Mouse (Mus musculus) midbrain, embryonic 11.5 days (tissue): ENCODE data around the gene Mavs. TPM values are rescaled to one million over a fixed set of nuclear protein-coding genes. Genes with fewer than 3 reads are reported as not detected.

Experiments used
- ATAC-seq: fragments of 200-750 bp; cut with Nextera tagmentation; 2 replicates; pipeline ENCODE4 v1.8.0; 2017; ENCODE audit warnings: moderate TSS enrichment, moderate library complexity; ENCODE audit not compliant: low FRiP score
- DNase-seq: peaks from one replicate; pipeline ENCODE4 v3.0.0; 2015; ENCODE audit warnings: low spot score; ENCODE audit errors: missing footprints
- H3K27ac ChIP-seq: fragments of 300-500 bp; sonication (generic); 2 replicates; pipeline ENCODE4 v1.5.1; 2014; ENCODE audit warnings: low read depth, low read length
- H3K27me3 ChIP-seq: fragments of 300-500 bp; sonication (generic); 2 replicates; pipeline ENCODE4 v1.6.1; 2014; ENCODE audit warnings: mild to moderate bottlenecking, low read length, moderate library complexity, mixed read lengths; ENCODE audit not compliant: control insufficient read depth, insufficient read depth
- H3K36me3 ChIP-seq: fragments of 300-500 bp; sonication (generic); 2 replicates; pipeline ENCODE4 v1.6.1; 2014; ENCODE audit warnings: mild to moderate bottlenecking, low read length, moderate library complexity, mixed read lengths; ENCODE audit not compliant: control insufficient read depth, insufficient read depth
- H3K4me1 ChIP-seq: fragments of 300-500 bp; sonication (generic); 2 replicates; pipeline ENCODE4 v1.6.1; 2014; ENCODE audit warnings: low read length; ENCODE audit not compliant: control insufficient read depth, insufficient read depth
- H3K4me2 ChIP-seq: fragments of 300-500 bp; sonication (generic); 2 replicates; pipeline ENCODE4 v1.6.1; 2014; ENCODE audit warnings: mild to moderate bottlenecking, moderate library complexity
- H3K4me3 ChIP-seq: fragments of 300-500 bp; sonication (generic); 2 replicates; pipeline ENCODE4 v1.5.1; 2014; ENCODE audit warnings: low read depth, low read length
- H3K9ac ChIP-seq: fragments of 300-500 bp; sonication (generic); 2 replicates; pipeline ENCODE4 v1.6.1; 2014; ENCODE audit warnings: low read length
- H3K9me3 ChIP-seq: fragments of 300-500 bp; sonication (generic); 2 replicates; pipeline ENCODE4 v1.6.1; 2016; ENCODE audit warnings: low read length; ENCODE audit not compliant: control insufficient read depth
- WGBS: fragments of 180-500 bp; shearing (Covaris S2); extraction: QIAGEN DNeasy Blood & Tissue Kit; methylation state at CpG from one replicate; pipeline ENCODE4 v1.1.7; 2014; 5-methylcytosine and 5-hydroxymethylcytosine counted together
- polyA plus RNA-seq: library from polyadenylated mRNA; unstranded; fragments of >200 nt; fragmentation: Nextera tagmentation; extraction: Ambion mirVana; gene quantifications from 2 replicates; pipeline ENCODE4 v1.2.1, GENCODE M21; 2014

Mavs gene
- polyA plus RNA-seq, 1 experiment from 2014 or later, result 13.3 TPM

DNA sequence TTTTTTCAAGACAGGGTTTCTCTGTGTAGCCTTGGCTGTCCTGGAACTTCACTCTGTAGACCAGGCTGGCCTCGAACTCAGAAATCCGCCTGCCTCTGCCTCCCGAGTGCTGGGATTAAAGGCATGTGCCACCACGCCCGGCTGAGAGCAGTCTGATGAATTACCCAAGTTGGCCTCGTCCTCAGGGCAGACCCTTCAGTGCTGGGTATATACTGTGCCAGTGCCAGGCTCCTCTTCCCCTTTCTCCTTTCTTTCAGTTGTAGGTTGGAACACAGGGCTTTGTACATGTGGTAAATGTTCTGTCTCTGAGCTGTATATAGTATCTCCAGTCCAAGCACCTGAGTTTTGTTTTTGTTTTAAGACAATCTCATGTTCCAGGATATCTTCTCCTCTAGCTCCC lies 30.2 kb downstream of the Mavs start:
- H3K4me3 ChIP-seq, result peak overlapping the region; percentile 91; the same call in 1 of the 2 replicates
- H3K4me1 ChIP-seq, result peaks cover 16% of the 10 kb centered on the region
- no peaks in the 10 kb centered on the region for H3K9me3 ChIP-seq
- ATAC-seq (no peak), DNase-seq (no peak)
- no peaks in the 10 kb centered on the region for H3K36me3 ChIP-seq
- peak overlapping the region; percentile 65 for H3K4me2 ChIP-seq
- H3K27ac ChIP-seq, result no peak overlapping the region
- 81% methylated on average over 6 of the region's 6 CpGs for WGBS
- no peak overlapping the region for H3K9ac ChIP-seq
- no peaks in the 10 kb centered on the region for H3K27me3 ChIP-seq

DNA sequence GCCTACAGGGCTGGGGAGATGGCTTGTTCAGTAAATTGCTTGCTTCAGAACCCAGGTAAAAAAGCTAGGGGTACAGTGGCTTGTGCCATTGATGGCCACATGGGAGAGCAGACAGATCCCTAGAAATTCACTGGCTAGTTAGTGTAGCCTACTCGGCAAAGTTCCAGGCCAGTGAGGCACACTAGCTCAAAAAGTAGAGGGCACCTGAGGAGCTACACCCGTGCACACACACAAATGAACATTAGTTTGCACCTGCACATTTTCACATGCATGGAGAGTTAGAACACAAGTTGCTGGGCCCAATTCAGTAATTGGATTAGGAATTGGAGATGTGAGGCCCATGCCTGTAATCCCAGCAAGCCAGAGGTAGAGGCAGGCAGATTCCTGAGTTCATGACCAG lies 31.2 kb downstream of the Mavs start:
- DNase-seq (no peak), ATAC-seq (no peak)
- H3K4me2 ChIP-seq, result no peak overlapping the region
- H3K9me3 ChIP-seq, result no peaks in the 10 kb centered on the region
- H3K27me3 ChIP-seq, result no peaks in the 10 kb centered on the region
- H3K9ac ChIP-seq, result no peak overlapping the region; the same call in 1 of the 2 replicates
- no peak overlapping the region for H3K4me3 ChIP-seq
- 80% methylated on average over 2 of the region's 2 CpGs for WGBS
- H3K36me3 ChIP-seq, result no peaks in the 10 kb centered on the region
- no peak overlapping the region for H3K27ac ChIP-seq
- H3K4me1 ChIP-seq, result peaks cover 16% of the 10 kb centered on the region

- no peak for ATAC-seq
- no peak overlapping the region for H3K9ac ChIP-seq
- DNase-seq, result peak; percentile 41
- H3K9me3 ChIP-seq, result no peaks in the 10 kb centered on the region
- H3K27me3 ChIP-seq, result no peaks in the 10 kb centered on the region
- no peak overlapping the region for H3K4me2 ChIP-seq
- WGBS, result 98% methylated on average over 3 of the region's 3 CpGs
- no peak overlapping the region for H3K4me3 ChIP-seq
- H3K4me1 ChIP-seq, result no peaks in the 10 kb centered on the region
- H3K27ac ChIP-seq, result no peak overlapping the region
- peaks cover 17% of the 10 kb centered on the region for H3K36me3 ChIP-seq
Observed at GRCm38 (mm10) chr2:131275493-131275892, 41.6 kb downstream of the Mavs start.

DNA sequence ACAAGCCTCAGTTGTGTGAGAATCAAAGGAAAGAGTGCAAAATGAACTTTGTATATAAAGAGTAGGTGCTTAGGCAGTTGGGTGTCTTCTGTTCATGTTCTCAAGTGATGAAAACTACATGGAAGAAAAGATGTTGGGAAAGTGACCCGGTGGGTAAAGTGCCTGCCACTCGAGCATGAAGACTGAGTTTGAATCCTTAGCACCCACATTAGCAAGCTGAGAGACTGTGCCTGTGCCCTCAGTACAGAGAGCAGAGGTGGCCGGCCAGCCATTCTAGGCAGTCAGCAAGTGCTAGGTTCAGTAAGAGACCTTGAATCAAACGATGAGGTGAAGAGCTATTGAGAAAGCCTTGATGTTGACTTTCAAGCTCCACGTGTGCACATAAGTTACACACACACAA lies 42.9 kb downstream of the Mavs start:
- H3K4me1 ChIP-seq, result no peaks in the 10 kb centered on the region

GRCm38 (mm10) chr2:131281596-131281995 lies 47.7 kb downstream of the Mavs start:
- no peak for ATAC-seq
- H3K4me3 ChIP-seq, result no peak overlapping the region
- H3K27ac ChIP-seq, result no peak overlapping the region
- no peak overlapping the region for H3K9ac ChIP-seq
- H3K27me3 ChIP-seq, result no peaks in the 10 kb centered on the region
- no peaks in the 10 kb centered on the region for H3K4me1 ChIP-seq
- WGBS, result 84% methylated on average over 1 of the region's 1 CpGs
- H3K4me2 ChIP-seq, result no peak overlapping the region
- peak; percentile 73 for DNase-seq
- no peaks in the 10 kb centered on the region for H3K9me3 ChIP-seq
- peaks cover 8% of the 10 kb centered on the region; the same call in 1 of the 2 replicates for H3K36me3 ChIP-seq

More for the DNA sequence above, 42.9 kb downstream of the Mavs start:
- Histone ChIP-seq H3K27ac (no peak overlapping the region), H3K9ac (no peak overlapping the region), H3K4me2 (no peak overlapping the region), H3K4me3 (no peak overlapping the region), H3K9me3 (no peaks in the 10 kb centered on the region), H3K27me3 (no peaks in the 10 kb centered on the region), H3K36me3 (peaks cover 19% of the 10 kb centered on the region)
- DNase-seq (peak; percentile 68), ATAC-seq (no peak)
- 92% methylated on average over 5 of the region's 5 CpGs for WGBS

GRCm38 (mm10) chr2:131286276-131286675 lies 52.4 kb downstream of the Mavs start:
- no peak overlapping the region for H3K9ac ChIP-seq
- no peaks in the 10 kb centered on the region for H3K27me3 ChIP-seq
- no peaks in the 10 kb centered on the region for H3K9me3 ChIP-seq
- H3K4me1 ChIP-seq, result no peaks in the 10 kb centered on the region
- H3K36me3 ChIP-seq, result peaks cover 13% of the 10 kb centered on the region
- WGBS, result 92% methylated on average over 1 of the region's 1 CpGs
- no peak overlapping the region for H3K27ac ChIP-seq
- DNase-seq (no peak), ATAC-seq (no peak)
- no peak overlapping the region for H3K4me2 ChIP-seq
- H3K4me3 ChIP-seq, result no peak overlapping the region

DNA sequence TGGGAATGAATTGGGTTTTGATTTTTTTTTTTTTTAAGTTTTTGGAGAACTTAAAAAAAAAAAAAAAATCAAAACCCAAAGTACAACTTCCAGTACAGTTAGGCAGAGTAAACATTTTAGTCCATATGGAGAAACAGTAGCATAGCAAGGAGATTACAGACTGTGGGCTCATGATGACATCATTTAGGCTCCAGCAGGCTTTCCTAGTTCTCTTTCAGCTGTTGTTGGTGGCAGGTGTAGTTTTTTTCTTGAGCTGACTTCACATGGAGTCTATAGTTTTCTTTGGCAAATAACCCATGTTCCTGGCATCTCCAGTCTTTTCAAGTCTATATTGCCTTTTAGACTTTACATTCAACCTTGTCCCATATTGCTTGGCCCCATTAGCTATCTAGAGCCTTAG lies 56.8 kb downstream of the Mavs start:
- H3K4me2 ChIP-seq, result no peak overlapping the region
- H3K36me3 ChIP-seq, result peaks cover 21% of the 10 kb centered on the region
- DNase-seq (peak; percentile 69), ATAC-seq (no peak)
- no peaks in the 10 kb centered on the region for H3K4me1 ChIP-seq
- no peaks in the 10 kb centered on the region for H3K9me3 ChIP-seq
- no peak overlapping the region for H3K27ac ChIP-seq
- H3K4me3 ChIP-seq, result no peak overlapping the region
- no peak overlapping the region for H3K9ac ChIP-seq
- no peaks in the 10 kb centered on the region for H3K27me3 ChIP-seq

- no peaks in the 10 kb centered on the region for H3K9me3 ChIP-seq
- no peak overlapping the region for H3K4me2 ChIP-seq
- no peak for ATAC-seq
- H3K27ac ChIP-seq, result no peak overlapping the region
- DNase-seq, result no peak
- WGBS, result 96% methylated on average over 2 of the region's 2 CpGs
- H3K9ac ChIP-seq, result no peak overlapping the region
- no peak overlapping the region for H3K4me3 ChIP-seq
- H3K27me3 ChIP-seq, result no peaks in the 10 kb centered on the region
- no peaks in the 10 kb centered on the region for H3K4me1 ChIP-seq
- peaks cover 20% of the 10 kb centered on the region; the same call in 1 of the 2 replicates for H3K36me3 ChIP-seq
Observed at GRCm38 (mm10) chr2:131296746-131297261, 62.9 kb downstream of the Mavs start.
